8 mouse cellular contexts compared by ENCODE assay signal in the genomic region with DNA sequence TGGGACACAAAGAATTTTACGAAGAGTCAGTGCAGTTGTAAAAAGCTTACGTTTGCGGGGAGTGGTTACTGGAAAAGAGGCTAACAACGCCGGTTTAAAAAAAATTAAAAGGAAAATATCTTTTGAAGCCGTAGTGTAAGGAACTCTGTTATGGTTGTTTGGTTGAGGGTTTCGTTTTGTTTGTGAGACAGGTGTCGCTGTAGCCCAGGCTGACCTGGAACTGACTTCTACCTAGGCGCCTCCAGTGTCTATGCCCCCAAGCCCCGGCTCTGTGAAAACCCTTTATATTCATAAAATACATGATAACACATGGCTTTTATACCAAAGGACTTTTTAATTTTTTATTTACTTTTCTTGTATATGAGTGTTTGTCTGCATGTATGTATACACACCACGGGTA. TPM values are rescaled to one million over a fixed set of nuclear protein-coding genes. Genes with fewer than 3 reads are reported as not detected.
DNase-seq lines count a peak whose midpoint lies in the region; ATAC-seq and TF ChIP-seq lines count a peak whose summit lies in the region.

No protein-coding gene starts in this region.

- peak overlapping the region; percentile 71 to 78 for H3K4me3 ChIP-seq in MEL (ENCODE audit: control insufficient read depth in 1 of 2, insufficient read depth in 1 of 2, low read depth in 2 of 2, low read length in 2 of 2)
- peak overlapping the region; percentile 75 for H3K4me3 ChIP-seq in forebrain, embryonic 12.5 days (replicated peaks)
- H3K4me3 ChIP-seq in midbrain, embryonic 13.5 days (replicated peaks): peak overlapping the region; percentile 74

- no peak; the same call in 1 of the 2 replicates for TF ChIP-seq RAD21 in MEL (IDR thresholded peaks at IDR 0.05; ENCODE audit: low read depth, low read length)

- H3K4me1 ChIP-seq in MEL (ENCODE audit: control insufficient read depth in 1 of 2, insufficient read depth in 2 of 2, low read length in 2 of 2): no peaks in the 10 kb centered on the region
- peaks cover 11% of the 10 kb centered on the region for H3K4me1 ChIP-seq in forebrain, embryonic 12.5 days
- peaks cover 15% of the 10 kb centered on the region for H3K4me1 ChIP-seq in midbrain, embryonic 13.5 days (replicated peaks)

- peak overlapping the region; percentile 64 for H3K4me2 ChIP-seq in forebrain, embryonic 12.5 days
- peak overlapping the region; percentile 70 for H3K4me2 ChIP-seq in midbrain, embryonic 13.5 days (replicated peaks)

- H3K27ac ChIP-seq in MEL (ENCODE audit: control insufficient read depth, low read depth, low read length): peak overlapping the region; percentile 69
- H3K27ac ChIP-seq in forebrain, embryonic 12.5 days: peak overlapping the region; percentile 46; the same call in 1 of the 2 replicates
- H3K27ac ChIP-seq in midbrain, embryonic 13.5 days: no peak overlapping the region

- peak; percentile 44 to 45 for DNase-seq in cerebellum, adult 18-20 months
- no peak for DNase-seq in cerebellum, adult 11 months
- DNase-seq in MEL (ENCODE audit: low read depth, low spot score): peak; percentile 54
- peak; percentile 14 to 57 for DNase-seq in kidney, postnatal 36 days
- DNase-seq in Muller cell, postnatal 12 days (ENCODE audit: inconsistent ontology term): no peak
- no peak for DNase-seq in layer of hippocampus, postnatal 36 days

- TF ChIP-seq CTCF in MEL (IDR thresholded peaks at IDR 0.05 in 2 of 3, conservative IDR thresholded peaks at IDR 0.05 in 1 of 3; ENCODE audit: control insufficient read depth in 1 of 3, insufficient read depth in 1 of 3, low read depth in 2 of 3, low read length in 3 of 3, poor library complexity in 1 of 3, severe bottlenecking in 1 of 3): peak in 2 of 3 experiments; percentile 40 to 43; a peak in 4 of 6 replicates

- no peak for TF ChIP-seq POLR2A in MEL (IDR thresholded peaks at IDR 0.05; ENCODE audit: control insufficient read depth in 1 of 2, insufficient read depth in 1 of 2, low read depth in 1 of 2, low read length in 2 of 2, poor library complexity in 1 of 2)

- no peaks in the 10 kb centered on the region for H3K9me3 ChIP-seq in MEL (replicated peaks; ENCODE audit: insufficient read depth, low read length)
- no peaks in the 10 kb centered on the region for H3K9me3 ChIP-seq in forebrain, embryonic 12.5 days
- no peaks in the 10 kb centered on the region for H3K9me3 ChIP-seq in midbrain, embryonic 13.5 days

- no peaks in the 10 kb centered on the region for H3K27me3 ChIP-seq in MEL (ENCODE audit: control insufficient read depth in 1 of 2, insufficient read depth in 2 of 2, low read length in 2 of 2)
- H3K27me3 ChIP-seq in forebrain, embryonic 12.5 days: peaks cover 8% of the 10 kb centered on the region; the same call in 1 of the 2 replicates
- peaks cover 7% of the 10 kb centered on the region for H3K27me3 ChIP-seq in midbrain, embryonic 13.5 days

- H3K36me3 ChIP-seq in MEL (ENCODE audit: control insufficient read depth in 1 of 2, insufficient read depth in 2 of 2, low read length in 2 of 2): peaks cover 2% of the 10 kb centered on the region in 2 experiments; a peak in 2 of 4 replicates
- H3K36me3 ChIP-seq in forebrain, embryonic 12.5 days (replicated peaks): peaks cover 9% of the 10 kb centered on the region
- H3K36me3 ChIP-seq in midbrain, embryonic 13.5 days: no peaks in the 10 kb centered on the region

- peak; percentile 42 for ATAC-seq in forebrain, embryonic 12.5 days (ENCODE audit: low FRiP score)
- ATAC-seq in midbrain, embryonic 13.5 days: peak; percentile 75

- TF ChIP-seq EP300 in MEL (IDR thresholded peaks at IDR 0.05; ENCODE audit: low read depth in 1 of 2, low read length in 2 of 2): no peak

- peaks cover 4% of the 10 kb centered on the region for H3K79me2 ChIP-seq in MEL (ENCODE audit: control insufficient read depth, insufficient read depth, low read length, poor library complexity)

- WGBS in forebrain, embryonic 12.5 days: 4% methylated on average over 11 of the region's 11 CpGs
- WGBS in midbrain, embryonic 13.5 days: 5% methylated on average over 11 of the region's 11 CpGs

- H3K9ac ChIP-seq in MEL (ENCODE audit: control insufficient read depth, low read depth, low read length, poor library complexity, severe bottlenecking): peak overlapping the region; percentile 89
- H3K9ac ChIP-seq in forebrain, embryonic 12.5 days: peak overlapping the region; percentile 68
- peak overlapping the region; percentile 64 for H3K9ac ChIP-seq in midbrain, embryonic 13.5 days (replicated peaks)

TF ChIP-seq in MEL, 35 proteins besides CTCF, POLR2A, EP300 and RAD21:
- TF ChIP-seq NELFE (IDR thresholded peaks at IDR 0.05; ENCODE audit: low read depth, low read length) (no peak), CHD2 (IDR thresholded peaks at IDR 0.05; ENCODE audit: low read length) (no peak), E2F4 (IDR thresholded peaks at IDR 0.05; ENCODE audit: borderline replicate concordance, low read depth, low read length) (no peak), USF2 (IDR thresholded peaks at IDR 0.05; ENCODE audit: borderline replicate concordance in 1 of 2, insufficient read depth in 1 of 2, low read depth in 1 of 2, low read length in 2 of 2) (no peak), GABPA (IDR thresholded peaks at IDR 0.05; ENCODE audit: low read depth, low read length) (no peak), POLR2AphosphoS2 (IDR thresholded peaks at IDR 0.05; ENCODE audit: low read length) (no peak), MXI1 (IDR thresholded peaks at IDR 0.05; ENCODE audit: low read depth, low read length) (no peak), POLR2AphosphoS5 (IDR thresholded peaks at IDR 0.05; ENCODE audit: borderline replicate concordance, low read depth, low read length) (no peak), TBP (IDR thresholded peaks at IDR 0.05; ENCODE audit: low read depth, low read length) (no peak), HCFC1 (IDR thresholded peaks at IDR 0.05; ENCODE audit: low read depth, low read length) (no peak), RCOR1 (IDR thresholded peaks at IDR 0.05; ENCODE audit: low read depth, low read length) (no peak), JUND (IDR thresholded peaks at IDR 0.05; ENCODE audit: low read depth, low read length) (no peak)

RNA-seq across cellular contexts. Expression of a gene that starts 0.5 kb away (rescaled TPM):
- total RNA-seq in MEL (2012; rRNA removed): 14.4 and 16.9 TPM in 2 replicates
- 10 to 100 TPM in 1 of 2 experiments, not detected in 1; 23.1 TPM for polyA plus RNA-seq in MEL (2012; ENCODE audit: insufficient read depth in 1 of 2, insufficient read length in 2 of 2, low read depth in 1 of 2, low replicate concordance in 2 of 2, missing spikeins in 1 of 2)
- polyA plus RNA-seq in forebrain, embryonic 12.5 days (2016; fragmentation: Nextera tagmentation; extraction: Ambion mirVana): 49.7 and 50.3 TPM in 2 replicates
- 21.6 and 21.8 TPM in 2 replicates for polyA plus RNA-seq in midbrain, embryonic 13.5 days (2015; fragmentation: Nextera tagmentation; extraction: Ambion mirVana)
- total RNA-seq in layer of hippocampus, postnatal 36 days (2021): 1 to 10 TPM; 2.0 to 2.5 TPM

RNA-seq across cellular contexts. Expression of a gene that starts 7.1 kb away (rescaled TPM):
- 4.5 and 4.7 TPM in 2 replicates for total RNA-seq in MEL (2012; rRNA removed)
- polyA plus RNA-seq in MEL (2012; ENCODE audit: insufficient read depth in 1 of 2, insufficient read length in 2 of 2, low read depth in 1 of 2, low replicate concordance in 2 of 2, missing spikeins in 1 of 2): 1 to 10 TPM in 1 of 2 experiments, not detected in 1; 7.8 TPM
- polyA plus RNA-seq in forebrain, embryonic 12.5 days (2016; fragmentation: Nextera tagmentation; extraction: Ambion mirVana): 12.2 and 13.8 TPM in 2 replicates
- polyA plus RNA-seq in midbrain, embryonic 13.5 days (2015; fragmentation: Nextera tagmentation; extraction: Ambion mirVana): 10.8 and 13.3 TPM in 2 replicates
- total RNA-seq in layer of hippocampus, postnatal 36 days (2021): 10 to 100 TPM; 71.9 to 77.8 TPM

Comparison
In these comparisons a context has a peak if more than half of its experiments do, and no peak if none do; other contexts are left out.
1. DNase-seq: peak in cerebellum, adult 18-20 months (2 of 2), MEL (single experiment) and kidney, postnatal 36 days (2 of 2); none in cerebellum, adult 11 months (single experiment), Muller cell, postnatal 12 days (single experiment) and layer of hippocampus, postnatal 36 days (0 of 2).
2. Peak in every context shown above with its lines, with median percentiles within 50 percentile points of each other: H3K4me3 ChIP-seq and H3K9ac ChIP-seq.